Mouse (Mus musculus) natural killer cell, adult 2 months (primary cell): Measurements from ENCODE around the gene Olfr65.

Experiments
- DNase-seq, 2 experiments: peaks; one replicate each; pipeline ENCODE4 v3.0.0; 2022; ENCODE audit warnings: low spot score in 2 of 2

The Olfr65 gene

DNA sequence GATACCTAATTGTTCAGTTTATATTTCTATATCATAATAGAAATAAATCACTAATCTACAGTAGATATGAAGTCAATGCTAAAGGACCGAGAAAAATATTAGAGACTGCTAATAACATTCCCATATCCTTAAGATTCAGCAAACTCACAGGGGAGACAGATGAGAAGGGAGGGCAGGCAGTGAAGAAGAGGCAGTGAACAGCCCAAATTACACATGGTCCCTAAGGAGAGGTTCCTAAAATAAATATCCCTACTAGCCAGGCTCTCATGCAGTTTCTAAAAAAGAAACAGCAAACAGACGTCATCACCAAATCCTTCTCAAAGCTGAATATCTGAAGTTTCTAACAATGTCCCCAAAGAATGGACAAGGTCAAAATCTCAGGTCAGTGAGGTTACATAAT is at the start of gene Olfr65:
TSS of gene Olfr65 (plus strand) at position 301 of the 400 bp plus-strand sequence.
- no peak for DNase-seq

DNA sequence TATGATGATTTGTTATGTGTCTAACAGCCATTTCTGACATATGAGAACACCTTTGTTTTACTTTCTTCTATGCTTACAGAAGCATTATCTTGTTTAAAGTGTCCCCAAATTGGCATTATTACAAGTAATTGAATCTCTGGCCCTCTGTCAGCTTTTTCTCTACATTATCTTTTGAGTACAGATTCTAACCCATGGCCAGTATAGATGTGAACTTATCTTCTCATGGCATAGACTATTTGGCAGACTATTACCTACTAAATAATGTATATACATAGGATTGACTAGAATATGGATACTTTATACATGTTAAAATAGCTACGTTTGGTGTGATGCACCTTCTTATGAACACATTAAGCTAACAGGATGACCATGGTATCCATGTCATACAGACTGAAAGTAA is 48.6 kb upstream of the Olfr65 start:
- no peak for DNase-seq

DNA sequence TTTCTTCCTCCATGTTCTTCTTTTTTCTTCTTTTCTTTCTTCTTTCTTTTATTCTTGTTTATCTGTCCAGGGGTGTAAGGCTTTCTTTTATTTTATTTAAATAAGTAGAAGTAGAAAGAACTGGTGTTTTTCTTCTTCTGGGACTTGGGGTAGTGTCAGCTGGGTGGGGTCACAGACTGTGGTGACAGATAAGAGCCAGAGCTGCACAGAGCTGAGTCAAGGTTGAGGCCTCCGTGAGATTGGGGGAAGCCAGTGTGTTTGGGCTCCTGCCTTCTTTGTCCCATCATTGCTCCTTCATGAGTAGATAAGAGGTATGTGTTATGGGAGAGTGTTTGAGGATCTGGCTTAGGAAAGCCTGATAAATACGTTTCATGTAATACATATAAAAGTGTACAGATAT is 44.2 kb upstream of the Olfr65 start:
- no peak for DNase-seq

DNA sequence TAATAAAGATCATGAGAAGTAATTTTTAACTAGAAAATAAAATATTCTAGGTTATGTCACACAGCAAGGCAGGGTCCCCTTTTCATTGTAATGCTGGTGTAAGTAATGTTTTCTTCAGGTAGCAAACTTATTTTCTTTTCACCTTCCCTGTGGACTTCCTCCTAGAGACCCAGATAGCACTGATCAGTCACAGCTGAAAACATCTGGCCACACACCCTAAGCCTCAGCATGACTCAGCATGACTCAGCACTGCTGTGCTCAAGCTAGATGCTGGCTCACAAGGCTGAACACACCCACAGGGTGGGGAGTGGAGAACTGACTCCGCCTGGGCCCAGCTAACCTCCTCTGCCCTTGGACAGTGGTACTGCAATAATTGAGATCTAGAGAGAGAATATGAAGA is 42.4 kb upstream of the Olfr65 start:
- peak in 1 of 2 experiments; percentile 2 for DNase-seq

DNA sequence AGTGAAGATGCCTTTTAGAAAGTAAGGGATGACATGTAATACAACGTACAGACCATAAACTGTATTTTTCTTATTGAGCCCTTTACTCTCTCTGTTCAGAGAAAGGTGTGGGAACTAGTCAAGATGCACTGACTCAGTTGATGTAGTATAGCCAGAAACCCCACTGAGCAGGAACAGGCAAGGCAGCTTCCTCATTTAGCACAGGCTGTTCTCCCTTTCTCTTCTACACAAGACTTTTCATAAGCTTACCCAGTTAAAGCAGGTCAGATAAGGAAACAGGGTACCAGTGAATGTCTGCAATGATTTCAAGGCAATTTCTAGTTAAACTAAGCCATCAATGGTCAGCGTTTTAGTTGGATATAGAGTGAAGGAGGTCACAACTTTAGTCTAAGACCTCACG is 41.8 kb upstream of the Olfr65 start:
- DNase-seq, result no peak

DNA sequence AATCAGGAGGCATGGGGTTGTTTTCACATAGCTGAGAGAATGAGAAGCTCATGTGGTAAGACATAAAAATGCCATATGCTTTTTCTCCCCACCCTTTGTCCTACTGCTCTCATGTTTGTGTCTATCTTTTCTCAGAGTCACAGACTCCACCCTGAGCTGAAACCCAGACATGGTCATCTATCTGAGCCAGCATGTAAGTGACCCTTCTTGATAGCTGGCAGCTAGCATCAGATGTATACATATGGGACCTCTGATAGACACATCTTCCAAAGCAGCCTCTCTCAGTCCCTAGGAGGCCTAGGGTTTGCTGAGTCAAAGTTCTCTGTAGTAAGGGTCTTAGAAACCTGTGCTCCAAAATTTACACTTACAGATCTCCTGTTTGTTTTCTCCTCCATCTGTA is 37.6 kb upstream of the Olfr65 start:
- no peak for DNase-seq

DNA sequence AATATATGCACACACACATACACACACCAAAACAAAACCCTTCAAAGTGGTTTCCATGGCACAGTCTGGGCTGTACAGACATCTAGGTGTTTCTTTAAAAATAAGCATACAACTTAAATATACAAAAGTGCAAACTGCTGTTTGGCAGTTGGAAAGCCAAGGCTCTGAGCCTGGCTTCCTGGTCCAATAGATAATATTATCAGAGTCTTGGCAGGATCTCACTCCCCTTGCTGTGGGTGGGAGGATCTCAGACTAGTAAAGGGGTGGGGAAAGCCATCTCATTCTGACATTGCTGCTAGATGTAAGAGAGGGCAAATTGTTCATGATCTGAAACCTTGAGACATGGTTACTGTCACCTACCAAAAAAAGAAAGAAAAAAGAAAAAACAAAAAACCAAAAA is 32.6 kb upstream of the Olfr65 start:
- DNase-seq, result no peak

DNA sequence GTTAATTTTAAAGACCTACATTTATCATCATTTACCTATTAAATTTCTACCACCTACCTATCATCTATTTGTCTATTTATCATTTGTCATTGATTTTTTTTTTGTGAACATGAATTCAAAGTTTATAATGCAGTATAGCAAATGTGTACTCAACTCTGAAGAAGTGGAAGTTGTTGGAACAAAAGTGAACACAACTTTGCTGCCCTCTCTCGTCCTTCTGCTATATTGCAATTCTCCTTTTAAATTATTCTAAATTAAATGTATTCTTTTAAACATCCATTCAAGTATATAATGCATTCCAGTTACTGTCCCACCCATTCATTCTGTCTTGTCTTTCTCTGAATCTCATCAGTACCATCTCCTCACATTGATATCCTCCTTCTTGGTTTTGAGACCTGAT is 30.2 kb upstream of the Olfr65 start:
- DNase-seq, result no peak

DNA sequence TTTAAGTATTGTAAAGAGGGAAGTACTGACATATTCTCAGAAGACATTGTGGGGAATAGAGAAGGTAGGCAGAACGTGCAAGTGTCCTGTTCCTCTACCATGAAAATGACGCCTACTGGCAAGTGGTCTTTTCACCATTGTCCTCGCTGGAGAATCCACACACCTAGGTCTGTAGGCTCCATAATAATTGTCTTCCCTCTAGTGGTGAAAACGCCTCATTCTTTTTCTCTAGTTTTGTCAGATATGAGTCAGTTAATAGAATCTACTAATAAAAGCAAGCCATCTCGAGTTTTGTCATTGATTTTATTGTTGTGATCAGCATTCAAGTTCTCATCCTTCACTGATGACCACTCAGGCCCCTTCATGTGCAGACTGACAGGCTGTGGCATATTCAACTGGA is 28.8 kb upstream of the Olfr65 start:
- no peak for DNase-seq

DNA sequence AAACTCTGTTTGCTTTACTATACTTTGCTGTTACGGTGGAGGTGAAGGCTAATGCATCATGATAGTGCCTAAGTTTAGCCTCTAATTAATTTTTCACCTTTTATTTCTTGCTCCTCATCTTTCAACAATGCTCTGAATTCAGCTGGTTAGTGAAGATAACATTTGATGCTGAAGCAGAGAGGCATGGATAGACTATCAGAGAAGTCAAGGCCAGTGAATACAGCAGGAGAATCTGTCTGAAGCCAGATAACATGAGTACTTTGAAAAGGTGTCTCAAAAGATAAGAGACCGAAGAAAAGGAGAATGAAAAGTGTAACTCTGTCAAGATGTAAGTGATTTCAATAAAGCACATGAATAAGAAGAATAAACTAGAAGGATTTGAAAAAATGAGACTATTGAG is 26.2 kb upstream of the Olfr65 start:
- no peak for DNase-seq

DNA sequence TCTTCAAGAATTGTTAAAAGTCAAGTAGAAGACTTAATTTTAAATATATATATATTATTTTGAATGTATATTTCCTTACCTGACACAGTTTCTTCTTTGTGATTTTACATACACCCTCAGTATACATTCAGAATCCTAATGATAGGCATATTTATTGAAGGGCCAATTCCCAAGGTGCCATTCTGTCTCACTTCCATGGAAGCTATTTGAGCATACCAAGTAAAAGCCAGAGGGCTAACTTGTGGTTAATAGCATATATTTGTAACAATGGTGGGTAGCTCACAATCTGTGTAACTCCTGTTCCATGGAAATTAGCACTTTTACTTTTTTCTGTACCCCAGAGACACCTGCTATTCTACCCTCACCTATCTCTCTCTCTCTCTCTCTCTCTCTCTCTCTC is 17.1 kb upstream of the Olfr65 start, which contains the start of gene Olfr66:
TSS of gene Olfr66 (minus strand) at position 101 of the 400 bp plus-strand sequence.
- no peak for DNase-seq

DNA sequence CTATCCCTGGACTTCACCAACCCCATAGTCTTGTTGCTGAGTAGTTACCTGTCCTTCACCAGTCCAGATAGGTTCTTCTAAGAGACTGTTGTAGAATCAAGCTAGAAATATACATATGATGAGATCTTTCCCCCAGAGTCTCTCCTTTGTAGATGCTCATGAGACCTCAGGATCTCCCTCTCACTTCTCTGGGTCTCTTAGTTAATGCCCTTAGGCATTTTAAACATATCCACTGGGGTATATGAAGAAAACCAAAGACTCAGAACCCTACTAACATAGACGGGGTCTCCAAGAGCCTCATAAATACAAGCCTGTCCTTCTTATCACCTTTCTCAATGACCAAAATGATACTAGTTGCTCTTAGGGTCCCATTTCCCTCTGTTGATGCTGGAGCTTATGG is 8.9 kb upstream of the Olfr65 start, which contains the start of gene Olfr64:
TSS of gene Olfr64 (minus strand) at position 101 of the 400 bp plus-strand sequence.
- no peak for DNase-seq

DNA sequence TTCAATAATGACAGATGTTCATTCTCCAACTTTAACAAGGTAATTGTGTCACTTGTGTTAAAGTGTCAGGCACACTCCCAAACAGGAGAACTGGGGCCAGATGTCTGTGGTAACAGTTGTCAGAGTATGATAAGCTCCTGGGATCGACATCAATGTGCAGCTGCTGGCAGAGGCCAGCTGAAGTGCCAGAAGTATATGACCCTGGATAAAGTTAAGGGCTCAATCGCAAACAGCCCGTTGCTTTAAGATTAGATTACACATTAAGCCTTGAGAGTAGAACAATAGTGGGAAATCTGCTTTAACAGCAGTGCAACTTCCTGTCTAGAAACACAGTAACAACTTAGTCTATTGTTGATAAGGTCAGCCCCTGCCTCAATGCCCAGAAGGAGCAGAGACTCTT is 6.8 kb downstream of the Olfr65 start:
- no peak for DNase-seq

DNA sequence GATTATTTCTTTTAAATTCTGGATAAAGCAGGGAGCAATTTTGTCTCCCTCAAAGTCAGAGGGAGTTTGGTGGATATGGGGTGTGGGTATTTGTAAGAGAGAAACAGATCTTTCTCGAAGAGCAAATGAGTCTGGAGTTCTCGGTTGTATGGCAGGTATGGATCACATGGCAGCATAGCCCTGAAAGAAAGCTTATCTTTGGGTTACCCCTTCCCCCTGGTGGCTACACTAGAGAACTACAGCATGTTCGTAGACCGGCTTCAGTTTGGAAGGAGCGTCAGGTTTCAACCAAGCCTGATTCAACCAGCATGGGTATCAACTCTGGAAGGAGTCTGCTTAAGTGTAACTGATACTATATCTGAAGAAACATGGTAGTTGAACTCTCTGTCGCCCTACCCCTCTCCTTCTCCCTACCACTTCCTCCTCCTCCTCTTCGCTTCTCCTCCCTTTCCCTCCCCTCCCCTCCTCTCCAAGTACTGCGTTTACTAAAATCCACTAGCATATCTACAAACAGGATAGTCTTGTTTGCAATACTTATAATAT is 9.8 kb downstream of the Olfr65 start:
- DNase-seq, result no peak

DNA sequence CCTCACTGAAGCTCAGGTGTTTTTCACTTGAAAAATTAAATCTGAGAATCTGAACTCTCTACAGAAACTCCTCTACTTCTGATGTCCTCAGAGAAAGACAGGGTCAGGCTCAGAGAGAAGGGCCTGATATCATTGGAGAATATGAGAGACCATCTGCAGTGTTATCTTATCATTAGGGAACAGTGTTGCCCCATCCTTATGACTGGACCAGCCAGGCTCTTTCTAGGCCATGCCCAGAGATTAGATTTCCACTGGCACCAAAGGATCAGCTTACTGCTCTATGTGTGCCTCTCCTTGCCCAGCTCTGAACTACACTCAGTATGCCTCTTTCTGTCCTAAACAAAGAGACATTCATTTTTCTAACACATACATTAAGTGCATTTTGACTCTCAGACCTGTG is 12.1 kb downstream of the Olfr65 start:
- DNase-seq, result no peak

DNA sequence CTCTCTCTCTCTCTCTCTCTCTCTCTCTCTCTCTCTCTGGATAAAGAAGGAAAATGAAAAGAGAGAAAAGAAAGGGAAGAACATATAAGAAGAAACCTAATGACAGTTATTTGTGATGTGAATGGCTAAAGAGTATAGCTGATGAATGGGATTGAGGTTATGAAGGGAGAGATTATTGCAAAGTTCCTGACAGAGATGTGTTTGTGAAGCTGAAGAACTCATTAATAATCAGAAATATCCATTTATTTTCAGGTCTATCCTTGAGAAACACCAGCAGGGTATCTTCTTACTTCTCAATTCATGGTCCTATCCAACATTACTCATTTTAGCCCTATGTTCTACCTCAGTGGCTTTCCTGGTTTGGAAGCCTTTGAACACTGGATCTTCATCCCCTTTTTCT is 25.2 kb downstream of the Olfr65 start, which contains the start of gene Olfr631:
TSS of gene Olfr631 (plus strand) at position 301 of the 400 bp plus-strand sequence.
- DNase-seq, result no peak

DNA sequence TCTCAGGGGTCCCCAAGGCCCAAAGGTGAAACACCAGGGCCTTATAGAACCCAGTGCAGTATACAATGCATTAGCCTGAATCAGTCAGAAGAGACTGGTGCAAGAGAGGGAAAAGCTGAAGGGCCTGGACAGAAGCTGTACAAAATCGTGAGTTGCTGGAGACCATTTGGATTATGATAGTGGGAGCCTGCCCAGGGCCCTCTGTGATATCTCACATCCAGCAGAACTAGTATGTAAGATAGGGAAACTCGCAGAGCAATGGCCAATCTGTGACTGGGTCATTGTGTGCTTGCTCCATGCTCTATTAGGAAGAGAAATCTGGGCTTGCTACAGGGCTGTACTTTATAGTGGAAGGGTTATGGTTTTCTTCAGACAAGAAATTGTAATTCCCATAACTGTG is 31.0 kb downstream of the Olfr65 start, which contains the start of gene Olfr632:
TSS of gene Olfr632 (plus strand) at position 84 of the 400 bp plus-strand sequence.
- no peak for DNase-seq

DNA sequence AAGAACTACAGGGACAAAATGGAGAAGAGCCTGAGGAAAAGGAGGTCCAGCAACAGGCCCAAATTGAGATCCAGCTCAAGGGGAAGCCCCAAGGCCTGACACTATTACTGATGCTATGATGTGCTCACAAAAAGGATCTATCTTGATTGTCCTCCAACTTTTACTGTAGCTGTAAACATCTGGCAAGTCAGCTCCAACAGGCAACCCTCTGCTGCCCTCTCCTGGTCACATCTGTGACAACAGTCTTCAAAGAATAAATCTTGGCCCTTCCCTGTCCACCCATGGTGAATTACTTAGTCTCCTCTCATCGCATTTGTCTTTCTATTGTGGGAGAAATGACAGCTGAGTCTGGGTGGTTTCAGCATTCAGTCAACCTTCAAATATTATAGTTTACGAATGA is 39.4 kb downstream of the Olfr65 start:
- DNase-seq, result peak; percentile 2 to 23

DNA sequence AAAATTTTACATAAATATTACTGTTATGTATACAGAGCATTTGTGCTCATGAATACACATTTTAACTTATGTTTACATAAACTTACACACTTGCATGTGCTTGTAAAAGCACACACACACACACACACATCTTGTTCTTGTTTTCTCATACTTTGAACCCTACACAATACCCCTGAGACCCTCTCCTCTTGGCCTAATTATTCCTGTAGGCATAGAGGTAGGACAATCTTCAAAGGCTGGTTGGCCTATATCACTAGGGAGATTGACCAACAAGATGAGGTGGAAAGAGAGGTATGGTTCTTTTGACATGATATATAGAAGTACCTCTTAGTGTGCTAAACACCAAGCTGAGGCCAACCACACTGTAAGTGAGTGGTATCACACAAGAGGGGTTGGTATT is 40.9 kb downstream of the Olfr65 start, which contains the start of gene Olfr633:
TSS of gene Olfr633 (plus strand) at position 301 of the 400 bp plus-strand sequence.
- no peak for DNase-seq
